Mouse (Mus musculus) olfactory bulb, adult 2 months (tissue): ENCODE results near the gene Gsta4.

Source experiments
- CTCF ChIP-seq: fragments of 200-500 bp; IDR thresholded peaks from 2 replicates; pipeline ENCODE4 v1.5.1; 2012; ENCODE audit warnings: low read depth, mild to moderate bottlenecking, low read length, moderate library complexity; ENCODE audit not compliant: insufficient read depth
- POLR2A ChIP-seq: fragments of 200-500 bp; IDR thresholded peaks from 2 replicates; pipeline ENCODE4 v1.6.1; 2012; ENCODE audit warnings: mild to moderate bottlenecking, low read depth, low read length, moderate library complexity; ENCODE audit not compliant: insufficient read depth

DNA sequence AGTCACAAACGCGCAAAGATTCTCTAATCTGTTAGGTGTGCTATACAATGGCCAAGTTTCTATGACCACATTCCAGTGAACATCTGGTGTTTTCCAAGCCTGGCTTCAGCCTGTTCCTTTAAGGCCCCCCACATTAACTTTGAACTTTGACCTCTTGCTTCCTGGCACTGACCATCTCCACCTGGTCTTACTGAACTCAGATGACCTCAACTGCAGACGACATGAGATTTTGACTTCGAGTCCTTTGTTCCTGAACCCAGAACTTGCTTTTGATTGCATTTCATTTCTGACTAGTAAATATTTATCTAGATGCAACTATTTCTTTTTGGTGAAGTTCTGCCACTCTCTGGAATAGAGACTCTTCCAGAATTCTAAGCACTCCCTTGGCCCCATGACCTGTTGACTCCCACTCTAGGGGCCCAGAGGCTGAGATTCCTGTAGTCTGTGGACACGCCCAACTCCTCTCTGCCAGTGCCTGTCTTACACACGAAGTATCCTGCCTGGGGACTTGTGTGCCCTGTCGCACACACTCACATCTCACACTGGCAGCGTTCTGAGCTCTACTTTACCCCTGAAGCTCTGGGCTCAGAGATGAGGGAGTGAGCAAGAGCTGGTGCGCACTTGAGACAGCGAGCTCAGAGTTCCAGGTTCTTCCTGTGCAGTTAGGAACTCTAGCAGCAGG, 40.8 kb downstream of the Gsta4 start:
- TF ChIP-seq CTCF (no peak), POLR2A (no peak)
